Mouse (Mus musculus) embryonic facial prominence, embryonic 12.5 days (tissue): Measurements from ENCODE around the gene Znhit1. TPM values are rescaled to one million over a fixed set of nuclear protein-coding genes. Genes with fewer than 3 reads are reported as not detected.

Experiments
- ATAC-seq: fragments of 200-750 bp; cut with Nextera tagmentation; 2 replicates; pipeline ENCODE4 v1.8.0; 2017; ENCODE audit not compliant: insufficient number of reproducible peaks, insufficient read depth, low FRiP score, low TSS enrichment
- H3K27ac ChIP-seq: fragments of 300-500 bp; sonication (generic); 2 replicates; pipeline ENCODE4 v1.5.1; 2016; ENCODE audit warnings: mild to moderate bottlenecking
- H3K27me3 ChIP-seq: fragments of 300-500 bp; sonication (generic); 2 replicates; pipeline ENCODE4 v1.6.1; 2016; ENCODE audit warnings: mild to moderate bottlenecking, moderate library complexity
- H3K36me3 ChIP-seq: fragments of 300-500 bp; sonication (generic); 2 replicates; pipeline ENCODE4 v1.6.1; 2016; ENCODE audit warnings: mild to moderate bottlenecking
- H3K4me1 ChIP-seq: fragments of 300-500 bp; sonication (generic); 2 replicates; pipeline ENCODE4 v1.6.1; 2016
- H3K4me2 ChIP-seq: fragments of 300-500 bp; sonication (generic); replicated peaks from 2 replicates; pipeline ENCODE4 v1.6.1; 2016; ENCODE audit warnings: mild to moderate bottlenecking, moderate library complexity
- H3K4me3 ChIP-seq: fragments of 300-500 bp; sonication (generic); 2 replicates; pipeline ENCODE4 v1.5.1; 2016; ENCODE audit warnings: mild to moderate bottlenecking
- H3K9ac ChIP-seq: fragments of 300-500 bp; sonication (generic); 2 replicates; pipeline ENCODE4 v1.6.1; 2016; ENCODE audit warnings: mild to moderate bottlenecking, moderate library complexity
- H3K9me3 ChIP-seq: fragments of 300-500 bp; sonication (generic); 2 replicates; pipeline ENCODE4 v1.6.1; 2016; ENCODE audit warnings: mild to moderate bottlenecking, moderate library complexity
- WGBS: fragments of 180-500 bp; shearing (Covaris S2); methylation state at CpG from one replicate; pipeline ENCODE4 v1.1.7; 2016; 5-methylcytosine and 5-hydroxymethylcytosine counted together
- polyA plus RNA-seq: library from polyadenylated mRNA; unstranded; fragments of >200 nt; fragmentation: Nextera tagmentation; extraction: Ambion mirVana; gene quantifications from 2 replicates; pipeline ENCODE4 v1.2.1, GENCODE M21; 2016

Gene Znhit1
- polyA plus RNA-seq, 1 experiment from 2014 or later: 115 TPM

GRCm38 (mm10) chr5:136982338-136982930 is 5.4 kb downstream of the Znhit1 start:
- WGBS: 45% methylated on average over 15 of the region's 16 CpGs

GRCm38 (mm10) chr5:136980974-136981373 is 6.8 kb downstream of the Znhit1 start:
- H3K9ac ChIP-seq: no peak overlapping the region
- no peak for ATAC-seq
- no peaks in the 10 kb centered on the region for H3K9me3 ChIP-seq
- H3K4me3 ChIP-seq: no peak overlapping the region
- no peaks in the 10 kb centered on the region for H3K27me3 ChIP-seq
- H3K27ac ChIP-seq: no peak overlapping the region
- H3K4me2 ChIP-seq: no peak overlapping the region
- WGBS: 85% methylated on average over 8 of the region's 8 CpGs
- peaks cover 4% of the 10 kb centered on the region; the same call in 1 of the 2 replicates for H3K4me1 ChIP-seq
- H3K36me3 ChIP-seq: peaks cover 35% of the 10 kb centered on the region

More at GRCm38 (mm10) chr5:136982338-136982930, 5.4 kb downstream of the Znhit1 start:
- peaks cover 35% of the 10 kb centered on the region for H3K36me3 ChIP-seq
- no peak overlapping the region for H3K4me2 ChIP-seq
- no peak for ATAC-seq
- no peaks in the 10 kb centered on the region for H3K9me3 ChIP-seq
- no peak overlapping the region for H3K27ac ChIP-seq
- peaks cover 8% of the 10 kb centered on the region; the same call in 1 of the 2 replicates for H3K4me1 ChIP-seq
- H3K27me3 ChIP-seq: no peaks in the 10 kb centered on the region
- no peak overlapping the region for H3K9ac ChIP-seq
- H3K4me3 ChIP-seq: no peak overlapping the region

GRCm38 (mm10) chr5:136979762-136980161 is 8.1 kb downstream of the Znhit1 start:
- Histone ChIP-seq H3K4me1 (0 out of 2 replicates have a peak, but pooled peaks cover 3% of the 10 kb centered on the region), H3K27me3 (no peaks in the 10 kb centered on the region), H3K27ac (no peak overlapping the region), H3K9me3 (no peaks in the 10 kb centered on the region), H3K4me3 (no peak overlapping the region), H3K4me2 (no peak overlapping the region), H3K36me3 (peaks cover 35% of the 10 kb centered on the region), H3K9ac (no peak overlapping the region)
- no peak for ATAC-seq
- WGBS: 55% methylated on average over 2 of the region's 2 CpGs

GRCm38 (mm10) chr5:136977769-136978168 is 10.1 kb downstream of the Znhit1 start:
- no peak overlapping the region for H3K9ac ChIP-seq
- no peaks in the 10 kb centered on the region for H3K27me3 ChIP-seq
- WGBS: 59% methylated on average over 4 of the region's 4 CpGs
- H3K4me2 ChIP-seq: no peak overlapping the region
- H3K36me3 ChIP-seq: peaks cover 25% of the 10 kb centered on the region
- no peak for ATAC-seq
- H3K9me3 ChIP-seq: no peaks in the 10 kb centered on the region
- no peak overlapping the region for H3K4me3 ChIP-seq
- H3K4me1 ChIP-seq: 0 out of 2 replicates have a peak, but pooled peaks cover 3% of the 10 kb centered on the region
- H3K27ac ChIP-seq: no peak overlapping the region

GRCm38 (mm10) chr5:136973670-136974069 is 14.2 kb downstream of the Znhit1 start:
- 0 out of 2 replicates have a peak, but pooled peaks cover 1% of the 10 kb centered on the region for H3K36me3 ChIP-seq
- H3K27ac ChIP-seq: no peak overlapping the region
- H3K4me3 ChIP-seq: no peak overlapping the region
- no peak for ATAC-seq
- H3K27me3 ChIP-seq: no peaks in the 10 kb centered on the region
- no peak overlapping the region for H3K9ac ChIP-seq
- H3K9me3 ChIP-seq: no peaks in the 10 kb centered on the region
- H3K4me1 ChIP-seq: no peaks in the 10 kb centered on the region
- no peak overlapping the region for H3K4me2 ChIP-seq
- WGBS: 77% methylated on average over 8 of the region's 8 CpGs

- no peaks in the 10 kb centered on the region for H3K4me1 ChIP-seq
- no peak overlapping the region for H3K4me2 ChIP-seq
- ATAC-seq: no peak
- no peak overlapping the region for H3K4me3 ChIP-seq
- peaks cover 18% of the 10 kb centered on the region for H3K36me3 ChIP-seq
- H3K27ac ChIP-seq: no peak overlapping the region
- no peaks in the 10 kb centered on the region for H3K27me3 ChIP-seq
- H3K9ac ChIP-seq: no peak overlapping the region
- H3K9me3 ChIP-seq: no peaks in the 10 kb centered on the region
- WGBS: 69% methylated on average over 1 of the region's 1 CpGs
These were observed 17.1 kb downstream of the Znhit1 start for GRCm38 (mm10) chr5:136970703-136971102.

GRCm38 (mm10) chr5:136967592-136967991 is 20.2 kb downstream of the Znhit1 start:
- Histone ChIP-seq H3K9ac (no peak overlapping the region), H3K4me2 (no peak overlapping the region), H3K36me3 (peaks cover 45% of the 10 kb centered on the region), H3K27me3 (no peaks in the 10 kb centered on the region), H3K4me3 (no peak overlapping the region), H3K27ac (no peak overlapping the region), H3K4me1 (peaks cover 5% of the 10 kb centered on the region; the same call in 1 of the 2 replicates), H3K9me3 (no peaks in the 10 kb centered on the region)
- WGBS: 74% methylated on average over 10 of the region's 10 CpGs
- no peak for ATAC-seq

- H3K9me3 ChIP-seq: no peaks in the 10 kb centered on the region
- 90% methylated on average over 4 of the region's 4 CpGs for WGBS
These were observed 20.9 kb downstream of the Znhit1 start for GRCm38 (mm10) chr5:136966861-136967455.

GRCm38 (mm10) chr5:136966331-136966730 is 21.5 kb downstream of the Znhit1 start, which contains the start of gene Cldn15:
Cldn15 (plus strand) TSS chr5:136966616.
- no peak for ATAC-seq
- Histone ChIP-seq H3K9me3 (no peaks in the 10 kb centered on the region), H3K4me1 (peaks cover 5% of the 10 kb centered on the region; the same call in 1 of the 2 replicates), H3K27me3 (no peaks in the 10 kb centered on the region), H3K27ac (0 out of 2 replicates have a peak within 1 kb of the TSS, but pooled peaks have one; percentile 41), H3K4me3 (no peak within 1 kb of the TSS), H3K4me2 (no peak within 1 kb of the TSS), H3K36me3 (peaks cover 45% of the 10 kb centered on the region), H3K9ac (no peak within 1 kb of the TSS)
- WGBS: 82% methylated on average over 6 of the region's 6 CpGs

More at GRCm38 (mm10) chr5:136966861-136967455, 20.9 kb downstream of the Znhit1 start:
- Histone ChIP-seq H3K4me2 (no peak overlapping the region), H3K27me3 (no peaks in the 10 kb centered on the region), H3K27ac (no peak overlapping the region), H3K36me3 (peaks cover 45% of the 10 kb centered on the region), H3K4me3 (no peak overlapping the region), H3K9ac (no peak overlapping the region), H3K4me1 (peaks cover 5% of the 10 kb centered on the region; the same call in 1 of the 2 replicates)
- no peak for ATAC-seq

GRCm38 (mm10) chr5:136965686-136966085 is 22.1 kb downstream of the Znhit1 start:
- Histone ChIP-seq H3K4me3 (no peak overlapping the region), H3K36me3 (peaks cover 47% of the 10 kb centered on the region), H3K4me2 (no peak overlapping the region), H3K27me3 (no peaks in the 10 kb centered on the region), H3K27ac (0 out of 2 replicates have a peak overlapping the region, but pooled peaks have one; percentile 41), H3K4me1 (peaks cover 5% of the 10 kb centered on the region; the same call in 1 of the 2 replicates), H3K9me3 (no peaks in the 10 kb centered on the region), H3K9ac (no peak overlapping the region)
- WGBS: 90% methylated on average over 8 of the region's 8 CpGs
- no peak for ATAC-seq

- WGBS: 89% methylated on average over 9 of the region's 9 CpGs
- no peaks in the 10 kb centered on the region for H3K27me3 ChIP-seq
These were observed 22.6 kb downstream of the Znhit1 start for GRCm38 (mm10) chr5:136965210-136965609.

More at GRCm38 (mm10) chr5:136965210-136965609, 22.6 kb downstream of the Znhit1 start:
- H3K4me2 ChIP-seq: no peak overlapping the region
- no peak overlapping the region for H3K9ac ChIP-seq
- H3K9me3 ChIP-seq: no peaks in the 10 kb centered on the region
- no peak overlapping the region for H3K27ac ChIP-seq
- ATAC-seq: no peak
- H3K36me3 ChIP-seq: peaks cover 50% of the 10 kb centered on the region
- peaks cover 5% of the 10 kb centered on the region; the same call in 1 of the 2 replicates for H3K4me1 ChIP-seq
- no peak overlapping the region for H3K4me3 ChIP-seq
